Mouse (Mus musculus) thymus, adult 18-20 months (tissue): ENCODE results near the gene Olfr1123.
"Not testable (repeated sequence)": the region's sequence is repeated elsewhere in the genome, so short reads cannot be mapped to it uniquely, and the experiment has no call there.

ENCODE experiments used
- DNase-seq, 2 experiments: peaks; one replicate each; pipeline ENCODE4 v3.0.0; 2022; ENCODE audit warnings: mixed read lengths in 2 of 2

Olfr1123 gene

GRCm38 (mm10) chr2:87416335-87416734 is at the start of gene Olfr1123:
TSS of gene Olfr1123 (plus strand) at chr2:87416635.
- no peak for DNase-seq

GRCm38 (mm10) chr2:87369595-87369994 is 46.8 kb upstream of the Olfr1123 start, which contains the start of gene Olfr1121:
TSS of gene Olfr1121 (plus strand) at chr2:87369895.
- no peak for DNase-seq

DNA sequence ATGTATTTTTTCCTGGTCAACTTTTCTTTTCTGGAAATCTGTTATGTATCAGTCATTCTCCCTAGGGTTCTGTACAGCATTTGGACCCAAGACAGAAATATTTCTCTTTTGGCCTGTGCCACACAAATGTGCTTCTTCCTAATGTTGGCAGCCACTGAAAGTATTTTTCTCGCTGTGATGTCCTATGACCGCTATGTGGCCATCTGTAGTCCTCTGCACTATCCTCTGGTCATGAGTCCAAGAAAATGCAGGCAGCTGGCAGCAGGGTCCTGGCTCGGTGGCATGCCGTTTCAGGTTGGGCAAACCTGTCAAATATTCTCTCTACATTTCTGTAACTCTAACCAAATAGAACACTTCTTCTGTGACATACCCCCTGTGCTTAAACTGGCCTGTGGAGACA is 44.7 kb upstream of the Olfr1123 start:
- no peak for DNase-seq

DNA sequence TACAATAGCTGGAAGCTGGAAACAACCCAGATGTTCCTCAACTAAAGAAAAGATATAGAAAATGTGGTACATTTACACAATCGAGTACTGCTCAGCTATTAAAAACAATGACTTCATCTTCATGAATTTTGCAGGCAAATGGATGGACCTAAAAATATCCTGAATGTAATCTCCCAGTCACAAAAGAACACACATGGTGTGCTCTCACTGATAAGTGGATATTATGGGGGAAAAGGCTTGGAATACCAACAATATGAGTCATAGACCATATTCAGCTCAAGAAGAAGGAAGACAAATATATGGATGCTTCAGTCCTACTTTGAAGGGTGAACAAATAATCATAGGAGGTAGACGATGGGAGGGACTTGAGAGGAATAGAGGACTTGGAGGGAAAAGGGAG is 32.5 kb upstream of the Olfr1123 start:
- no peak for DNase-seq

- DNase-seq: no peak
Observed at GRCm38 (mm10) chr2:87385549-87385948, 30.9 kb upstream of the Olfr1123 start, which contains the start of gene Olfr1122. TSS of gene Olfr1122 (plus strand) at chr2:87385849.

DNA sequence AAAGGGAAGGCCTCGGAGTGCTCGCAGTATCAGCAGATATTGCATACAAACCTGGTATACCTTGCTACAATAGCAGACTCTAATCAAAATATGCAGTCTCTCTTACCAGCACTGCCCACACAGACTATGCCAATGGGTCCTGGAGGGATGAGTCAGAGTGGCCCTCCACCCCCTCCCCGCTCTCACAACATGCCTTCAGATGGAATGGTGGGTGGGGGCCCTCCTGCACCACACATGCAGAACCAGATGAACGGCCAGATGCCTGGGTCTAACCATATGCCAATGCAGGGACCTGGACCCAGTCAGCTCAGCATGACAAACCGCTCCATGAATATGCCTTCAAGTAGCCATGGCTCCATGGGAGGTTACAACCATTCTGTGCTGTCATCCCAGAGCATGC is 22.8 kb upstream of the Olfr1123 start:
- DNase-seq: not testable (repeated sequence)

DNA sequence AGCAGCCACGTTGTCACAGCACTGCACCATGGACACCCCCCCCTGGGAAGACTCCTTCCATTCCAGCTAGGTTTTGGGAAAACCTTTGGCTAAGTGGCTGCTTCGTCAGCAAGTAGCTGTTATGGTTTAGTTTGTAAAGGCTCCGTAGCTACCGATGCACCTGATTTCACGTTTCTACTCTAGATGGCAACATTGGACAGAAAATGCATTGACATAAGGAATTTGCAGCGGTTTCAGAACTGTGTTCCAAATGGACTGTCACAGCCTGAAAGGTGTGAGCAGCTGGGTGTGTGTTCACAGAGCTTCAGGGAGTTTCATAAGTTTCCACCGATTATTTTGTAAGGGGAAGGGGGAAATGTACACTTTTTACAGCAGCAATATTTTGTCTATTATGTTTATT is 21.7 kb upstream of the Olfr1123 start:
- DNase-seq: not testable (repeated sequence)

DNA sequence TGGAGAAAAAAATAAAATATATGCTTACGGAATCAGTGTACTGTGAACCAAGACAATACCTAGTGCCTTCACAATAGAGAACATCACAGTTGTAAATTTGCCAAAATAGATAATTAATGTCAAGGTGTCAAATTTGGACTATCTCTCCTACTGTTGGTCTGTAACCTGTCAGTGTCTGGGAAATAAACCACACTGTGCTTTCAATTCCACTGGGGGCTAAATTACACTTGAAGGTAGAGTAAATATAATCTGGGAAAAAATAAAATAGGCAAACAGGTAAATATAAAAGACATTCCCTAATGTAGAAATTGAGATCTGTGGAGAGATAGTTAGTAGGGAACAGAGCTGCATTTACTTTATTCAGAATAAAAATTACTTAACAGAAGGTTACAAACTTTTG is 13.5 kb downstream of the Olfr1123 start, which contains the start of gene Olfr1124:
Olfr1124 (plus strand) TSS at position 301 of the 400 bp plus-strand sequence.
- DNase-seq: no peak

DNA sequence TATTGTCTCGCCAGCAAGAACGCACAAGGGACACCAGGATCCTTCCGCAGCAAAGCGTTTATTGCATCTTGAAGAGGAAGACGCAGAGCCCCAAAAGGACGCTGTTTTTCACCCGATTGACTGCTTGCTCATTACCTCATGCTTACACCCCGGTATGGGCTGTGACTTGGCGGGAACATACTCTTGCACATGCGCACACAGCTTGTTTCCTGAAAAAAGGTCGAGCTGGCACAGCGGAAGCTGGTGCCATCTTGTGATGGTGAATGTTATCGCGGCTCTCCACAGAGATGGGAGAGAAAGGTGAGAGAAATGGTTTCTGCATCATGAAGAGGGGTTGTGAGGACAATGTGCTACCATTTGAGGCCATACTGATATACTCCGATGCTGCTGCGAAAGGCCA is 21.3 kb downstream of the Olfr1123 start:
- no peak for DNase-seq

GRCm38 (mm10) chr2:87453662-87454061 is 37.2 kb downstream of the Olfr1123 start, which contains the start of gene Olfr1126:
TSS of gene Olfr1126 (plus strand) at chr2:87453962.
- DNase-seq: no peak

GRCm38 (mm10) chr2:87461769-87462168 is 45.3 kb downstream of the Olfr1123 start:
- DNase-seq: no peak
